Mouse (Mus musculus) bone marrow macrophage, adult 2 months (primary cell): ENCODE results near the gene Keap1. TPM values are rescaled to one million over a fixed set of nuclear protein-coding genes. Genes with fewer than 3 reads are reported as not detected.
"Not testable (repeated sequence)": the region's sequence is repeated elsewhere in the genome, so short reads cannot be mapped to it uniquely, and the experiment has no call there.

ENCODE experiments used
- H3K27ac ChIP-seq: 2 replicates; pipeline ENCODE4 v1.5.1; 2012; ENCODE audit warnings: low read depth, low read length; ENCODE audit not compliant: insufficient read depth
- H3K4me1 ChIP-seq: 2 replicates; pipeline ENCODE4 v1.6.1; 2012; ENCODE audit warnings: low read length; ENCODE audit not compliant: control insufficient read depth, insufficient read depth
- H3K4me3 ChIP-seq: 2 replicates; pipeline ENCODE4 v1.5.1; 2012; ENCODE audit warnings: mild to moderate bottlenecking, low read length, moderate library complexity; ENCODE audit not compliant: insufficient read depth
- CTCF ChIP-seq: IDR thresholded peaks from 2 replicates; pipeline ENCODE4 v1.5.1; 2012; ENCODE audit warnings: low read depth, mild to moderate bottlenecking, low read length, moderate library complexity
- POLR2A ChIP-seq: IDR thresholded peaks from 2 replicates; pipeline ENCODE4 v1.6.1; 2012; ENCODE audit warnings: mild to moderate bottlenecking, low read depth, low read length, borderline replicate concordance
- polyA plus RNA-seq: library from polyadenylated mRNA; stranded (reverse); fragments of >200 nt; gene quantifications from 2 replicates; pipeline ENCODE4 v1.2.4, GENCODE M21; 2012; ENCODE audit not compliant: missing spikeins, insufficient read depth, insufficient read length

Keap1 gene
- polyA plus RNA-seq, 1 experiment: 36.4 TPM

DNA sequence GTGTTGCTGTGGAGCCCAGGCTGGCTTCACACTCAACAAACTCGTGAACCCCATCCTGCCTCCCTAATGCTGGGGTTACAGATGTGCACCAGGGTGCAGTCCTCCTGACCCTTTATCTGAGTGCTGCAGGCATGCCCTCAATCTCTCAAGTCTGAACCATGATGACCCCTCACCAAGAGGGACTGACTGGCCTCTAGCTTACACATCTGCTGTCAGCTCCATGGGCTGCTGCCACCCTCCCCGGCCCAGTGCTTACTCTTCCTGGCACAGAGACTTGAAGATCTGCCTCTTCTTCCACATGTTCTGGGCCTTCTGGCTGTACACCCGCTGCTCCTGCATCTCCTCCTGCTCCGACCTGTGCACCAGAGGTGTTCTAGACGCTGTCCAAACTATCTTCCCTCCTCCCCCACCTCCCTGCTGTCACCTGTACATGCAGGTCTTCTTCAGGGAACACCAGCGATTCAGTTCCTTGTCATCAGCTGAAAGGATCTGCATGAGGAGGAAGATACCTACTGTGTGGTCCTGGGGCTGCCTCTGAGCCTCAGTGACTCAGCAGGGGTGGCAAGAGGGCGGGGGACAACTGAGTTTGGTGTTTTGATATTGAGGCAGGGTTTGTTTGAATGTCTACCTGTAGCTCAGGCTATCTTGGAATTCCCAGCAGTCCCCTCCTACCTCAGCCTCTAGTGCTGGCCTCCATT is 36.0 kb upstream of the Keap1 start:
- H3K4me3 ChIP-seq: no peak overlapping the region
- TF ChIP-seq CTCF (no peak), POLR2A (no peak)
- H3K27ac ChIP-seq: no peak overlapping the region
- H3K4me1 ChIP-seq: peaks cover 5% of the 10 kb centered on the region; the same call in 1 of the 2 replicates

DNA sequence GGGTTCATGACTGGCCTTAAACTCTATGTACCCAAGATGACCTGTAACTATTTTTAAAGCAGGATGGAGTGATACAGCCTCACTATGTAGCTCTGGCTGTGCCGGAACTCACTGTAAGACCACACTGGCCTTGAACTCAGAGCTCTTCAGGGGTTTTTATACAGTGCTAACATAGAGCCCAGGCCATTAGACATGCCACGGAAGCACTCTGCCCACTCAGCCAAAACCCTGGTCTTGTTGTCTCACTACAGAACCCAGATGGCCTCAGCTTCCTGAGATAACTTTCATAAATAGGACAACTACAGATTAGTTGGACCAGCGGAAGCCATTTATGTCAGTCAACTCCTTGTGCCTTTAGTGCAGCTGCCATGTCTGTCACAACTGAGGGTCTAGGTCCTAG is 35.2 kb upstream of the Keap1 start:
- Histone ChIP-seq H3K4me3 (no peak overlapping the region), H3K4me1 (peaks cover 3% of the 10 kb centered on the region; the same call in 1 of the 2 replicates), H3K27ac (no peak overlapping the region)
- TF ChIP-seq CTCF (no peak), POLR2A (no peak)

DNA sequence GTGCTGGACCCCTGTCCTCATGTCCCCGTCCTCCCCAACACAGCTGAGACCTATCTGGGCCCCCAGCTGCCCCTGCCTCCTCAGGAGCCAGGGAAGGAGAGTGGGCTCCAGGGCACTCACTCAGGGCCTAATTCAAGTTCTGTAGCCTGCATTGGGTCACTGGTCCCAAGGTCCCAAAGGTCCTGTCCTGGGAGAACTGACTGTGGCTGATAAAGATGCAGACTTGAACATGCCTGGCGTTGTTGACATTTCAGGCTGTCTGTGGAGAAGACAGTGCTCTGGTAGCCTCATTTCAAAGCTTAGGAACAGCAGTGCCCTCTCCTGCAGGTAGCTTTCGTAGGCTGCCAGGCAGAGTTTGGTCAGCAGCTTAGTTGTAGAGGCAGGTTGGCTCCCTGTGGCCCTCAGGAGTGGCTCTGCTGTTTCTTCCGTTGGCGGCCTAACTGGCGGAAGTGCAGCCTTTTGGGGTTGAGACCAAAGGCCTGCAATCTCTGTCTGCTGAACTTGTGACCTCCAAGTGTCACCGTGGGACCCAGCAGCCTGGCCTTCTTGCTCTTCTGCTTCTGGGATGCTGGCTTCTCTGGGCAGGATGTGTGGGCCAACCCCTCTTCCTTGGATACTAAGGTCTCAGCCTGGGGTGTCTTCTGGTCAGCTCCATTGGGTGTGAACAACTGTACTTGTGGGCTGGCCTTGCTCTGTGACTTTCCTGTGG is 34.5 kb upstream of the Keap1 start:
- TF ChIP-seq CTCF (no peak), POLR2A (no peak)
- Histone ChIP-seq H3K27ac (no peak overlapping the region), H3K4me1 (peaks cover 3% of the 10 kb centered on the region; the same call in 1 of the 2 replicates), H3K4me3 (no peak overlapping the region)

DNA sequence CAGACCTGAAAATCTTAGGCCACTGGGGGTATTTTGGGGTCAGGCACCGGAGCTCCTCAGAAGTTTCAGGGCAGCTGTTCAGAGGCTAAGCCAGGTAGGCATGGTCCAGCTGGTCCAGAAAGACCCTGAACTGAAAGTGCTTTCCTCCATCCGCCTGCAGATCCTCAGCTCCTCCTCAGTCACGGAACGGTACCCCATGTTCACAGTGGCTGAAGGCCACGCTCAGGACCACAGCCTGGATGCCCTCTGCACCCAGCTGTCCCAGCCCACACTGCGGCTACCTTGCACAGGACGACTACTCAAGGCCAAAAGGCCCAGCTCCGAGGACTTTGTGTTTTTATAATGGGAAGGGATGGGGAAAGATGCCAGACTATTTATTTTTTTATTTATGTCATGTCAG is 33.9 kb upstream of the Keap1 start:
- Histone ChIP-seq H3K4me3 (no peak overlapping the region), H3K27ac (no peak overlapping the region), H3K4me1 (peaks cover 2% of the 10 kb centered on the region; the same call in 1 of the 2 replicates)
- TF ChIP-seq POLR2A: no peak
- no peak for TF ChIP-seq CTCF

DNA sequence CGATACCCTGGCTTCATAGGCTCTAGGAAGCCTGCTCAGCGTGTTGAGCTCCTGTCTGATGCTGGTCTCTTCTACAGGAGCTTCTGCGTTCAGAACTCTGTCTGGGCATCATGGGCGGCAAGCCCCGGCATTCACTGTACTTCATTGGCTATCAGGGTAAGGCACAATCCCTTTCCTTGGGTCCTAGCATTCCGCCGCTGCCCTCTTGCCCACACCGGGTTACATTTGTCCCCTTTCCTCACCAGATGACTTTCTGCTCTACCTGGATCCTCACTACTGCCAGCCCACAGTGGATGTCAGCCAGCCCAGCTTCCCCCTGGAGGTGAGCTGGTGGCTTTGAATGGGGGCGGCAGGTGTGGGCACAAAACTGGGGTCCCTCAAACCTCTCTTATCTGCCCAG is 33.2 kb upstream of the Keap1 start:
- H3K4me1 ChIP-seq: no peaks in the 10 kb centered on the region
- no peak for TF ChIP-seq POLR2A
- no peak for TF ChIP-seq CTCF
- no peak overlapping the region for H3K27ac ChIP-seq
- no peak overlapping the region for H3K4me3 ChIP-seq

DNA sequence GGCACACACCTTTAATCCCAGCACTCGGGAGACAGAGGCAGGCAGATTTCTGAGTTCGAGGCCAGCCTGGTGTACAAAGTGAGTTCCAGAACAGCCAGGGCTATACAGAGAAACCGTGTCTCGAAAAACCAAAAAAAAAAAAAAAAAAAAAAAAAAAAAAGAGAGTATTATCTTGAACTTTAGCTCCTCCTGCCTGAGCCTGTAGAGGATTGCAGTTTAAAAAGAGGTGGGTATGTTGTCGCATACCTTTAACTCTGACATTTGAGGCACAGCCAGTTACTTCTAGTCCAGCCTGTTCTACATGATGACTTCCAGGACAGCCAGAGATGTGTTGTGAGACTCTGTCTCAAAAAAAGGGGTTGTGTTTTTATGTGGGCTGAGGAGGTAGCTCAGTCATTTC is 30.4 kb upstream of the Keap1 start:
- H3K27ac ChIP-seq, H3K4me1 ChIP-seq, H3K4me3 ChIP-seq: not testable (repeated sequence)

DNA sequence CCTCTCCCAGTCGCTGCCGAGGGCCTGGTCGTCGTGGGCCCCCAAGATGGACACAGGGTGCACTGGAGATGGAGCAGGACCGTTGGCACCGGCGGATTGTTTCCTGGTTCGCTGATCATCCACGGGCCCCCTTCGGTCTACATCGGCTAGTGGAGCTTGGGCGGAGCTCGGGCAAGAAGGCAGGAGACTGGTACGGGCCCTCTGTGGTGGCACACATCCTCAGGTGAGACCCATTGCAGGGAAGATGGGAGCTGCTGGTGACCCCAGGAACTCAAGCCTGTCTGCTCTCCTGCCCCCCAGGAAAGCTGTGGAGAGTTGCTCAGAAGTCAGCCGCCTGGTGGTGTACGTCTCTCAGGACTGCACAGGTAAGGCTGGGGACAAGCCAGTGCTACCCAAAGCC is 29.1 kb upstream of the Keap1 start:
- H3K4me3 ChIP-seq: no peak overlapping the region
- TF ChIP-seq CTCF: no peak
- TF ChIP-seq POLR2A: no peak
- H3K4me1 ChIP-seq: peaks cover 12% of the 10 kb centered on the region
- H3K27ac ChIP-seq: no peak overlapping the region

DNA sequence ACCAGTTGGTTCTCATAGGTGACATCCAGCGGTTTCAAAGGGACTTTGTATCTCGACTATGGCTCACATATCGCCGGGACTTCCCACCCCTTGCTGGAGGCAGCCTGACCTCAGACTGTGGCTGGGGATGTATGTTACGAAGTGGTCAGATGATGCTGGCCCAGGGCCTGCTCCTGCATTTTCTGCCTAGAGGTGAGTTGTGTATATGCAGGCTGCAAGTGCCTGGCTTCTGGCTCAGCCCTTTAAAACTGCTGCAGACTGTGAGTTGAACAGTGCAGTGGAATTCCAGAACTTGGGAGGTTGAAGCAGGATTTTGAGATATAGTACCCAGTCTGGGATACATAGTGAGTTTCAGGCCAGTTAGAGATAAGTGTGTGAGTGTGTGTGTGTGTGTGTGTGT is 27.7 kb upstream of the Keap1 start:
- Histone ChIP-seq H3K27ac (no peak overlapping the region), H3K4me3 (no peak overlapping the region), H3K4me1 (peaks cover 14% of the 10 kb centered on the region)
- TF ChIP-seq CTCF (no peak), POLR2A (no peak)

DNA sequence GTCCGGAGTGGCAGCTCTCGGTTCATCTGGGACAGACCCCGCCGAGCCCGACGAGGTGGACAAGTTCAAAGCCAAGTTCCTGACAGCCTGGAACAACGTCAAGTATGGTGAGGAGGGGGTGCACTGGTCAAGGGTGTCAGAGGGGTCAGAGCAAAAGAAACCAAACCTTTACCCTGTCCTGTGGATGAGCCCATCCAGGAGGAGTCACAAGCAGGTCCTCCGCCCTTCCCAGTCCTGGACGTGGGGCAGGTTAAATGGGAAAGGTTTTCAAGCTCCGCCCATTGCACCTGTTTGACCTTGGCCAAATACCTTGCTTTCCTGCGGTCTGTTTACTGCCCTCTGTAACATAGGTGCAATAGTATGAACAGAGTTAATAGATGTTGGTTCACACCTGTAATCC is 26.4 kb upstream of the Keap1 start:
- peaks cover 23% of the 10 kb centered on the region for H3K4me1 ChIP-seq
- TF ChIP-seq POLR2A (no peak), CTCF (no peak)
- 0 out of 2 replicates have a peak overlapping the region, but pooled peaks have one; percentile 8 for H3K27ac ChIP-seq
- H3K4me3 ChIP-seq: peak overlapping the region; percentile 77

DNA sequence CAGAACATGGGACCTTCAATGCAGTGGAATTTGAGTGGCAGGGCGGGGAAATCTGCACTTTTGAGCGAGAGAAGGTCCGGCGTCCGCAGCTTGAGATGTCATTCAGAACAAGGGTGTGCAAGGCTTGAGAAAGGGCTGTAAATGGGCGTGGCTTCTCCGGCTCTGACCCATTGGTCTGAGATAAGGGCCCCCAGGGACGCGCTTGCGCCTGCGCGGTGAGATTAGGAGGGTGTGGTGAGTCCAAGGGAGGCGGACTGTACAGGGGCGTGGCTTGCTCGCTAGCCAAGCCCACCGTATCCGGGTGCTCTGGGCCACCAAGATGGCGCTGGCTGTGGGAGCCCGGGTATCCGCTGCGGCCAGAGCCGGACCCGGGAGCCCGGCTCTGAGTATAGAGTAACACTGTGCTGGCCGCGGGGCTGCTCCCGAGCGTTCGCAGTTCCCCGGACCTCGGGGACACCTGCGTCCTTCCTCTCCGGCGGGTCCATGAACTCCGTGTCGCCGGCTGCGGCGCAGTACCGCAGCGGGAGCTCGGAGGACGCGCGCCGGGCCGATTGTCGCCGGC is 25.9 kb upstream of the Keap1 start, which contains the start of gene Atg4d:
Gene Atg4d, plus strand, starts transcription at position 294 of the 562 bp plus-strand sequence.
- peaks cover 29% of the 10 kb centered on the region for H3K4me1 ChIP-seq

More for the DNA sequence above, 25.9 kb upstream of the Keap1 start, which contains the start of gene Atg4d:
- Histone ChIP-seq H3K4me3 (peak within 1 kb of the TSS; percentile 77), H3K27ac (0 out of 2 replicates have a peak within 1 kb of the TSS, but pooled peaks have one; percentile 8)
- TF ChIP-seq POLR2A (peak; percentile 88), CTCF (no peak)
